Mouse (Mus musculus) kidney, adult 11 months (tissue): ENCODE results near the gene Olfr1306.

Experiments
- DNase-seq: peaks from one replicate; pipeline ENCODE4 v3.0.0; 2022

Olfr1306 gene

DNA sequence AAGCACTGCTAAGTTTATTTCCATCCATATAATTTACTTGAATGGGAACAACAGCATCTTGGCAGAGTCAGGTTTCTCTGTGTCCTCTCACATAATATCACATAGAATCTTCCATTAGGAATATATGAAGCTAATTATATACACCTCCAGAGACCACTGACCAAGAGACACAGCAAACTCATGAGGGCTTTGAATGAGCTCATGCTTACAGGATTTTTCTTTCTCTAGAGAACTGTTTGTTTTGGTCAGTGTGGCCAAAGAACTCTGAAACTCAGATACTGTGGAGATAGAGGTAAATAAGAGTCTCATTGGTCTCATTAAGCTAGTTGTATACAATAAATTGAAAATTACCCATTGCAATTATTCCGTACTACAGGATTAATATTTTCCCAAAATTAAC, at the start of gene Olfr1306:
Gene Olfr1306 (minus strand): TSS at position 101 of the 400 bp plus-strand sequence.
- DNase-seq: no peak

DNA sequence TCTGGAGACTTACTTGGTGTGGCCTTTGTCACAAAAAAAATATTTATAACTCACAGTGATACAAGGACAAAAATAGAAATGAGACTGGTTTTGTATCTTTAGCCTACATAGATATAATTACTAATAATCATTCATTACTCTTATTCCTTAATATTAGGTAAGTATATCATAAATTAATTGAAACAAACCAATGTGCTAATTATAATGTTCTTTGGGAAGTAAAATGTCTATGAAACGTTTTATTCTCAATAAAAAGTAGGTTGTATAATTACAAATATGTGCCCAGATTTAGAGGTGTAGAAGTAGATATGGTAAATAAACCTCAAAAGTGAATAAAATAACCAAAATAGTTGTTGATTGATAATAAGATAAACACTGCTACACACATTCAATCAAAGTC, 48.8 kb upstream of the Olfr1306 start, which contains the start of gene Olfr1308:
Gene Olfr1308 (minus strand): TSS at position 101 of the 400 bp plus-strand sequence.
- no peak for DNase-seq

DNA sequence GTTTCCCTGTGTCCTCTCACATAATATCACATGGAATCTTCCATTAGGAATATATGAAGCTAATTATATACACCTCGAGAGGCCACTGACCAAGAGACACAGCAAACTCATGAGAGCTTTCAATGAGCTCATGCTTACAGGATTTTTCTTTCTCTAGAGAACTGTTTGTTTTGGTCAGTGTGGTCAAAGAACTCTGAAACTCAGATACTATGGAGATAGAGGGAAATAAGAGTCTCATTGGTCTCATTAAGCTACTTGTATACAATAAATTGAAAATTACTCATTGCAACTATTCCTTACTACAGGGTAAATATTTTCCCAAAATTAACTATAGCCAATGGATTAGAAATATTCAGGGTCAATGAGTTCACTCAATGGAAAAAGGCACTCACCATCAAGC, 33.3 kb upstream of the Olfr1306 start, which contains the start of gene Olfr1307:
Gene Olfr1307 (minus strand): TSS at position 101 of the 400 bp plus-strand sequence.
- no peak for DNase-seq

DNA sequence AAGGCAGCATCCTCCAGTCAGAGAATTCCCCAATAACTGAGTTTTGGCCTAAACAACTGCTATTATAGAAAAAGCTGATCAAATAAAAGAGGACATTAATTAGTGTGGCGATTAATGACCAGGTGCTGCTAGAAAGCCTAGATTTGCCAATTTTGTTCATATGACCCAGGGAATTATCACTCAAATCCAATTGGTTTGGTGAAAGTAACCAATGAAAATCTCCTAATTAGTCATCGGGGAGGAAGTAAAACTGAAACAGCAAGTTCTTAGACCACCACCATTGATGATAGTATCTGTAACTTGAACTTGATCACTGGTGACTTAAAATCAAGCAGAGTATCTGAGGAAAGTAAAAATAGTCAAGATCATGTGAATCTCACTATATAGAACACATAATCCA, 39.0 kb downstream of the Olfr1306 start, which contains the start of gene Olfr1305:
Gene Olfr1305 (minus strand): TSS at position 101 of the 400 bp plus-strand sequence.
- no peak for DNase-seq
